Comparison of ENCODE assay signal across 8 mouse cellular contexts in the genomic region with DNA sequence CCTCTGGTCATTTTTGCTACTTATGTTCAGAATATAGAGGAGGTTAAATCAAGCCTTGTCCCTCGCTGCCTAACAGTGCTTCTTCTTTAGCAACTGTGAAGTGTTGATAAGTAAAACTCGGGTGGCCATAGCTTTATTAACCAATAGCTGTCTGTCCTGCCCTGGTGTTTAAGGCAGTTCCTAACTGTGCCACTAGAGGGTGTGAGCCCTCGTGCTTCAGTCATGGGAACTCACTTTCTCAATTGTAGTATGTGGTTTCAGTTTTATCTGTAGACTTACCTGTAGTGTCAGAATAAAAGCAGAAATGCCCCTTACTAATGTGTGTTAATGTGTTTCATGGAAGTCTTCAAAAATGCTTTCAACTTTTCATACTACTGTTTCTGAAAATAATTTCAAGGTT. TPM values are rescaled to one million over a fixed set of nuclear protein-coding genes. Genes with fewer than 3 reads are reported as not detected.
A peak's percentile ranks its signal among the peaks of the same experiment; 100 is the strongest.
DNase-seq lines count a peak whose midpoint lies in the region; ATAC-seq lines count a peak whose summit lies in the region.

No protein-coding gene starts in this region.

- H3K4me2 ChIP-seq in forebrain, embryonic 16.5 days (ENCODE audit: low read length): no peak overlapping the region
- H3K4me2 ChIP-seq in embryonic facial prominence, embryonic 14.5 days (ENCODE audit: low read depth, low read length): no peak overlapping the region
- no peak overlapping the region for H3K4me2 ChIP-seq in liver, embryonic 11.5 days

- no peaks in the 10 kb centered on the region for H3K9me3 ChIP-seq in forebrain, embryonic 10.5 days
- H3K9me3 ChIP-seq in forebrain, embryonic 16.5 days (ENCODE audit: control insufficient read depth, low read length): no peaks in the 10 kb centered on the region
- no peaks in the 10 kb centered on the region for H3K9me3 ChIP-seq in embryonic facial prominence, embryonic 14.5 days (ENCODE audit: control insufficient read depth, low read length)
- H3K9me3 ChIP-seq in liver, embryonic 11.5 days (ENCODE audit: control insufficient read depth, low read length): no peaks in the 10 kb centered on the region

- no peak overlapping the region for H3K9ac ChIP-seq in forebrain, embryonic 16.5 days (replicated peaks; ENCODE audit: low read depth, low read length)
- H3K9ac ChIP-seq in embryonic facial prominence, embryonic 14.5 days (ENCODE audit: low read depth, low read length): no peak overlapping the region
- no peak overlapping the region for H3K9ac ChIP-seq in liver, embryonic 11.5 days (ENCODE audit: low read depth, low read length)

- peaks cover 24% of the 10 kb centered on the region for H3K4me1 ChIP-seq in forebrain, embryonic 10.5 days
- peaks cover 36% of the 10 kb centered on the region for H3K4me1 ChIP-seq in forebrain, embryonic 16.5 days (replicated peaks; ENCODE audit: control insufficient read depth, insufficient read depth, low read length)
- peaks cover 6% of the 10 kb centered on the region; the same call in 1 of the 2 replicates for H3K4me1 ChIP-seq in embryonic facial prominence, embryonic 14.5 days (ENCODE audit: control insufficient read depth, insufficient read depth, low read length)
- H3K4me1 ChIP-seq in liver, embryonic 11.5 days (replicated peaks; ENCODE audit: control insufficient read depth, insufficient read depth, low read length): peaks cover 21% of the 10 kb centered on the region

- WGBS in forebrain, embryonic 10.5 days: 21% methylated on average over 3 of the region's 3 CpGs
- 12% methylated on average over 3 of the region's 3 CpGs for WGBS in forebrain, embryonic 16.5 days
- WGBS in embryonic facial prominence, embryonic 14.5 days: 12% methylated on average over 3 of the region's 3 CpGs
- WGBS in liver, embryonic 11.5 days: 4% methylated on average over 3 of the region's 3 CpGs

- H3K4me3 ChIP-seq in forebrain, embryonic 10.5 days: no peak overlapping the region
- no peak overlapping the region for H3K4me3 ChIP-seq in forebrain, embryonic 16.5 days (replicated peaks; ENCODE audit: low read length)
- H3K4me3 ChIP-seq in embryonic facial prominence, embryonic 14.5 days (ENCODE audit: low read depth, low read length): no peak overlapping the region
- H3K4me3 ChIP-seq in liver, embryonic 11.5 days (ENCODE audit: low read depth, low read length): no peak overlapping the region

- no peaks in the 10 kb centered on the region for H3K27me3 ChIP-seq in forebrain, embryonic 10.5 days (ENCODE audit: poor library complexity, severe bottlenecking)
- H3K27me3 ChIP-seq in forebrain, embryonic 16.5 days (replicated peaks; ENCODE audit: control insufficient read depth, insufficient read depth, low read length): no peaks in the 10 kb centered on the region
- H3K27me3 ChIP-seq in embryonic facial prominence, embryonic 14.5 days (replicated peaks; ENCODE audit: control insufficient read depth, insufficient read depth, low read length): no peaks in the 10 kb centered on the region
- H3K27me3 ChIP-seq in liver, embryonic 11.5 days (replicated peaks; ENCODE audit: control insufficient read depth, insufficient read depth, low read length): no peaks in the 10 kb centered on the region

- no peak overlapping the region for H3K27ac ChIP-seq in forebrain, embryonic 10.5 days
- no peak overlapping the region for H3K27ac ChIP-seq in forebrain, embryonic 16.5 days (ENCODE audit: low read length)
- H3K27ac ChIP-seq in embryonic facial prominence, embryonic 14.5 days (replicated peaks; ENCODE audit: low read depth, low read length): no peak overlapping the region
- H3K27ac ChIP-seq in liver, embryonic 11.5 days (ENCODE audit: low read depth, low read length): no peak overlapping the region

- DNase-seq in forebrain, embryonic 10.5 days (ENCODE audit: extremely low spot score, low spot score): peak; percentile 46
- peak; percentile 78 for DNase-seq in 416B (ENCODE audit: low read depth)
- peak; percentile 77 for DNase-seq in adrenal gland, postnatal 10 days
- peak; percentile 59 for DNase-seq in embryonic facial prominence, embryonic 14.5 days (ENCODE audit: low spot score)
- peak; percentile 85 for DNase-seq in kidney, adult 9 months
- no peak for DNase-seq in liver, embryonic 11.5 days (ENCODE audit: low spot score)
- DNase-seq in retina, postnatal 1 day: peak; percentile 77

- ATAC-seq in forebrain, embryonic 16.5 days: no peak
- no peak for ATAC-seq in embryonic facial prominence, embryonic 14.5 days (ENCODE audit: low read depth)
- ATAC-seq in liver, embryonic 11.5 days (replicated peaks; ENCODE audit: low FRiP score): 0 out of 2 replicates have a peak, but pooled peaks have one; percentile 9

- H3K36me3 ChIP-seq in forebrain, embryonic 10.5 days (replicated peaks): peaks cover 65% of the 10 kb centered on the region
- H3K36me3 ChIP-seq in forebrain, embryonic 16.5 days (ENCODE audit: control insufficient read depth, insufficient read depth): peaks cover 11% of the 10 kb centered on the region
- peaks cover 49% of the 10 kb centered on the region for H3K36me3 ChIP-seq in embryonic facial prominence, embryonic 14.5 days (ENCODE audit: control insufficient read depth, insufficient read depth, low read length)
- peaks cover 12% of the 10 kb centered on the region; the same call in 1 of the 2 replicates for H3K36me3 ChIP-seq in liver, embryonic 11.5 days (ENCODE audit: control insufficient read depth, insufficient read depth, low read length)

RNA-seq across cellular contexts. Expression of a gene that starts 4.2 kb away (rescaled TPM):
- polyA plus RNA-seq in forebrain, embryonic 10.5 days (2016; fragmentation: Nextera tagmentation; extraction: Ambion mirVana): 49.0 and 51.5 TPM in 2 replicates
- 75.8 and 81.0 TPM in 2 replicates for polyA plus RNA-seq in forebrain, embryonic 16.5 days (2015; fragmentation: Nextera tagmentation; extraction: Ambion mirVana)
- total RNA-seq in adrenal gland, postnatal 10 days (2021): 10 to 100 TPM; 21.4 to 22.3 TPM
- 47.3 and 48.9 TPM in 2 replicates for polyA plus RNA-seq in embryonic facial prominence, embryonic 14.5 days (2014; fragmentation: Nextera tagmentation; extraction: Ambion mirVana)
- polyA plus RNA-seq in liver, embryonic 11.5 days (2014; fragmentation: Nextera tagmentation; extraction: Ambion mirVana): 37.4 and 39.6 TPM in 2 replicates

RNA-seq across cellular contexts. Expression of a gene that starts 19.4 kb away (rescaled TPM):
- 46.5 and 46.8 TPM in 2 replicates for polyA plus RNA-seq in forebrain, embryonic 10.5 days (2016; fragmentation: Nextera tagmentation; extraction: Ambion mirVana)
- 38.6 and 49.2 TPM in 2 replicates for polyA plus RNA-seq in forebrain, embryonic 16.5 days (2015; fragmentation: Nextera tagmentation; extraction: Ambion mirVana)
- total RNA-seq in adrenal gland, postnatal 10 days (2021): 10 to 100 TPM; 24.3 to 25.5 TPM
- polyA plus RNA-seq in embryonic facial prominence, embryonic 14.5 days (2014; fragmentation: Nextera tagmentation; extraction: Ambion mirVana): 52.1 and 54.8 TPM in 2 replicates
- polyA plus RNA-seq in liver, embryonic 11.5 days (2014; fragmentation: Nextera tagmentation; extraction: Ambion mirVana): 36.5 and 39.1 TPM in 2 replicates

RNA-seq across cellular contexts. Expression of a gene that starts 45.7 kb away (rescaled TPM):
- 1.2 and 1.5 TPM in 2 replicates for polyA plus RNA-seq in forebrain, embryonic 10.5 days (2016; fragmentation: Nextera tagmentation; extraction: Ambion mirVana)
- 0.61 and 0.82 TPM in 2 replicates for polyA plus RNA-seq in forebrain, embryonic 16.5 days (2015; fragmentation: Nextera tagmentation; extraction: Ambion mirVana)
- total RNA-seq in adrenal gland, postnatal 10 days (2021): 1 to 10 TPM; 6.3 to 7.9 TPM
- 2.3 and 2.4 TPM in 2 replicates for polyA plus RNA-seq in embryonic facial prominence, embryonic 14.5 days (2014; fragmentation: Nextera tagmentation; extraction: Ambion mirVana)
- polyA plus RNA-seq in liver, embryonic 11.5 days (2014; fragmentation: Nextera tagmentation; extraction: Ambion mirVana): 1.7 and 2.1 TPM in 2 replicates
